Mouse (Mus musculus) natural killer cell, adult 2 months (primary cell): ENCODE results near the gene Scn11a.
A peak's percentile ranks its signal among the peaks of the same experiment; 100 is the strongest.

Experiments
- DNase-seq, 2 experiments: peaks; one replicate each; pipeline ENCODE4 v3.0.0; 2022; ENCODE audit warnings: low spot score in 2 of 2

Gene Scn11a

DNA sequence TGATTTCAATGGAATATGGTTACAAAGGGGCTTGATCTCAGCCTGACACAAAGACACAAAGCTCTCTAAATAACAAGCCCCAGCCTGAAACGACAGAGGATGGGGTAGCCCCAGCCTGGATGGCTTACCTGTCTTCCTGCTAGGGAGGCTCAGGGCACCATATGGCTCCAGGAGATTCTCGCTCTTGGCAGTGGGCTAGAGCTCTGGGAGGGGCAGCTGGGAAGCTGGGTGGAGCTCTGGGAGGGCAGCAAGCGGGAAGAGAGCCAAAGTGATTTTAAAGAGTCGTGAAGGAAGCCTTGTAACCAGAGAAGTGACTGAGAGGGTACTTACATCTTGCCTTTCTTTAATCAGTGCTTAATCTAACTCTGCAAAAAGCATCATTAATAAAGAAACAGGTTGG, at the start of gene Scn11a:
Gene Scn11a (minus strand): TSS at position 160 of the 400 bp plus-strand sequence.
- no peak for DNase-seq

DNA sequence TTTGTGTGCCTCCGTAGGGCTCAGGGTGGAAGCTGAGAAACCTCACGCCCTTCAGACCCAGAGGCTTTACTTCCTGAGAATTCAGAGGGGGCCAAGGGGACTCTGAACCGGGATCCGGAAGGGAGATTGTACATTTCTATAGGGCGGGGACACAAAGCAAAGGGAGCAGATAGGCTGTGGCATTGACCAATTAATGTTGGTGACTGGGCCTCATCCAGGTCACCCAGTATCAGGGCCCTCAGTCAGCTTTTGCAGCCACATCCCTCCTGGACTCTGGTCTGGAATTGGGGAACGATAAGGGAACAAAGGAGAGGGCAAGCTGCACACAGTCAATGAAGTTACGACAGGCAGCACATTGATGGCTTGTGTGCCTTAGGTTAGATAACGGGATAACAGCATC, 28.9 kb upstream of the Scn11a start:
- no peak for DNase-seq

DNA sequence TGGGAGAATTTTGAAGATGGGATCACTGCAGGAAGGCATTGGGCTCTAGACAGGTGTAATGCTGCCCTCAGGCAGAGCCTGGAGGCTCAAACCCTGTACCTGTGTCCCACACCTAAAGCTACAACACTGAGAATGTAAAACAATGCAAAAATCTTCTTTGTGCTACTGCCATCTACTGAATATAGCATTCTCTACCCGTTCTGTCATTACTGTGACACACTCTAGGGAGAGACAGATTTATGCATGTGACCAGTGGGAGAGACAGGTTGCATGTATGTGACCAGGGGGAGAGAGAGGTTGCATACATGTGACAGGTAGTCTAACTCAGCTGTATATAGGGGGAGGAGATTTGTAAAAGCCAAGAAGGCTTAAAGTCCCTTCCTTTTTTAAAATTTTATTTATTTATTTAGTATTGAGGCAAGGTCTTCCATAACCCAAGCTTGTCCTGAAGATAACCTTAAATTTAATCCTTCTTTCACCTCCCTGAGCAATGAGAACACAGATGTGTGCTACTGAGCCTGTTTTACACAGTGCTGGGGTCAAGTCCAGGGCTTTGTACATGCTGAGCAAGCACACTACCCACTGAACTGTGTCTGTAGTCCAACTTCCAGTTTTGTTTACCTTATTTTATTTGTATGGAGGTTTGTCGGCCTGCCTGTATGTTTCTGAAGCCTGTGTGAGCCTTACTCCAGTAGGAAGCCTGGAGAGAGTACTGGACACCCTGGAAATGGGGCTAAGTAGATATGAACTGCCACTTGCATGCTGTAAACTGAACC, 28.0 kb upstream of the Scn11a start:
- DNase-seq = no peak

DNA sequence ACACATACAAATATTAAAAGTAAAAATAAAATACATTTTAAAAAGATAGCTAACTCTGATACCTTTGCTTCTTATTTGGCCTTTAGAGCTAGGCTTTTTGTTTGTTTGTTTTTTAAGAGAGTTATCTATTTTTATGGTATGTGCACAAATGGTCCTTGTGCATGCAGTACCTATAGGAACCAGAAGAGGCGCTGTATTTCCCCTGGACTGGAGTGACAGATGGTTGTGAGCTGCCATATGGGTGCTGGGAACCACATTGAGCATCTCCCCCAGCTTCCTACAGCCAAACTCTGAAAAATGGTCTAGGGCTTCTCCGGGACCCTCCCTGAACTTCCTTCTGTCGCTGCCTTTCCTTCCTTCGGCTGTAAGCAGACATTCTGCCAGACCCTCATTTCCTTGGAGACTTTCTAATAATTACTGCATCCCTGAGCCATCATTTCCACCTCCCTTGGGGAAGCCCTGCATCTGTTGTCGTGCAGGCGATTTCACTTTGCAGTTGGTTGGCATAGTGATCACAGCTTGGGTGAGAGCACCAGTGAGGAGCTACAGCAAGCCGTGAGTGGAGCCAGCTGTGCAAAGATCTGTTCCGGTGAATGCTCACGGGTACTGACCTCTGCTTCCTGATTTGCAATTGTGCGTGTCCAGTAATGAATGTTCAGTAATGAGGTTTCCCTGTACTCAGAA, 27.2 kb upstream of the Scn11a start:
- no peak for DNase-seq

DNA sequence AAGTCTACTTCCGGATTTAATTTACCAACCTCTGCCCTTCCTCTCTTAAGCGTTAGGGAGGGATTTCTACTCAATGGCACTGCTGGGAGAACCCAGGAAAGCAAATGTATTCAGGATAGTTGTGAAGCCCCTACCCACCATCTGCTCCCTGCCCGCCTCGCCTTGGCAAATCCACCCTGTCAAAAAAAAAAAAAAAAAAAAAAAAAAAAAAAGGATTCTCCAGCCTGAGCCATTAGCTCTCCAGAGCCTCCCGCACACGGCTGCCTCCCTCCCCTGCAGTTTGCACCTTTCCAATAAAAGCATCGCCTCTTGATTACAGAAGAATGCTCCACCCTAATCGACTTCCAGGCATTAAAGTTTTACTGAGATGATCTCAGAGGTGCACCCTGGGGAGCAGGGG, 24.0 kb upstream of the Scn11a start:
- no peak for DNase-seq

DNA sequence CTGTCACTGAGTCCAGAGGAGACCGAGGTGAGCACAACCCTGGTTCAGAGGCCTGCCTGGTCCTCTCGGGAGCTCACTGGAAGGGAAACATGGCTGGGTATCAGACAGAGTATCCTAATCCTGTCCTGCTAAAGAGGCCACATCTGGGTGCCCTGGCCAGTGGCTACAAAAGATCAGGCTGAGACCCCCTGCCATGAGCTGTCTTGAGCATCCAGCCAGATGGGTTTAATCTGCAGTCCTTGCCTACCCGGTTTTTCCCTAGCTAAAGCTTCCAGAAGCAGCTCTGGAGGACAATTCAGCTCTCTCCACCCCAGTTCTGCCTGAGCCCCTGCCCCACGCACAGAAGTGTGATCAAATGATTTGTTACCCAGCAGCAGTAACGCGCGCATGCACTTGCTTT, 23.4 kb upstream of the Scn11a start:
- no peak for DNase-seq

DNA sequence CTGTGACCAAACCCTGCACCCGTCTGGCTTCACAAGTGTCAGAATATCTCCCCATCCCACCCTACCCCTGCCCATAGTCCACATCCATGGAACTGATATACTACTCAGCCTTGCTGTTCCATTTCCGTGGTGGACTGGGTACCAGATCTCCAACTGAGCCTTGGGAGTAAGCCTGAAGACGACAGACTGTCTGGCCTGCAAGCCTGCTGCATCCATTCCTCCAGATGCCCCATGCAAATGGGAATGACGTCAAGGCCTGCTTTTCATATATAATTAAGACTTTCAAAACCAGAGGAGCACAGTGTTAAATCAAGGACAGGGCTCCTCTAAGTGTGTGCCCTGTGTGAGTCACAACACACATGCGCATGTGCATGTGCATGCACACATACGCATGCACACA, 21.9 kb upstream of the Scn11a start:
- DNase-seq = no peak

DNA sequence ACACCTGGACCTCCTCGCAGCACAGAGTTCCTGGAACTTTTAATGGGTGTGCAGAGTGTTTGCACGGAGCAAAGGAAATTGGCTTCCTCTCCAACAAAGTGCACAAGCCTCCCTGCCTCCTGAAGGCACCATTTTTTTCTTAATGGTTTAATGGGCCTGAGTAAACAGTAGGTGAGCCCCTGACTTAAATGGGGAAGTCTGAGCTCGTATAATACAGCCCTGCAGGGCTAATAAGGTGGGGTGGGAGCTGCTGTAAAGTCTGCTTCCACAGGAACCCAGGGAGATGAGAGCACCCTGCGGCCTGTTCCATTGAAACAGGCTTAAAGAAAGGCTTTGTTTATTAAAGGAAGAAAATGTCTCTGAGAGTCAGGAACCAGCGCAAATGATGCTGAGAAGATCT, 19.5 kb upstream of the Scn11a start:
- DNase-seq = no peak

DNA sequence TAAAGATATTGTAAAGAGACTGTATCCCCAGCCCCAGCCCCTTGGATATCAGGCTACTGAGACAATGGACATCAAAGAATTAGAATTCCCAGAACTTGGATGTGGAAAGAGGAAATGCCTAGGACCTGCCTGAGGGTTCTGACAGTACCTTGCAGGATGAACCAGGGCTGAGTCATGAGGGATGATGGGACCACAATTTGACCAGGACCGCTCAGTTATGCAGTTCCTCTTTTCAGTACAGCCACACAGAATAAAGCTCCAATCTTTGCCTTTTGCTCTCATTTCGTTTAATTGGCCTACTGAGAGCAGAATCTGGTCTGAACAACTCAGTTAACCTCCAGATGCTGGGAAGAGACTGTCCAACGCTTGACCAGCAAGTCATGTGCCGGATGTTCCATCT, 18.3 kb upstream of the Scn11a start:
- DNase-seq = no peak

DNA sequence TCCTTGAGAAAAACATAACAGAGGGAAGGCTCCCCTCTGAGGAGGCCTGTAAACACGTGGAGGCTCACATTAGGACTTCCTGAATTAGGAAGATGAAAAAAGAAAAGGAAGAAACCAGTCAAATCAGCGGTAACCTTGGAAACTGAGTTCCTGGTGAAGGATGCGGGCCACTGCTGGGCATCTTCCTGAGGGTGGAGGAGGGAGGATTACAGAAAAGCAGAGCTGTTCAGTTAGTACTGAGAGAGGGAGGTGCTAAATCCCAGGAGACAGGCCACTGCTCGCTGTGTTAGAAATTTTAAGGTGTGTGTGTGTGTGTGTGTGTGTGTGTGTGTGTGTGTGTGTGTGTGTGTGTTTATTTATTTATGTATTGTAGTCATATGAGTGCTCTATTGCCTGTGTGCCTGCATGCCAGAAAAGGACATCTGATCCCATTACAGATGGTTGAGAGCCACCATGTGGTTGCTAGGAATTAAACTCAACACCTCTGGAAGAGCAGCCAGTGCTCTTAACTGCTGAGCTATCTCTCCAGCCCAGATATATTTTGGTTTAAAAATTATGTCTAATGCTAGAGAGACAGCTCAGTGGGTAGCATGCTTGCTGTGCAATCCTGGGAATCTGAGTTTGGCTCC, 17.4 kb upstream of the Scn11a start:
- DNase-seq = no peak

DNA sequence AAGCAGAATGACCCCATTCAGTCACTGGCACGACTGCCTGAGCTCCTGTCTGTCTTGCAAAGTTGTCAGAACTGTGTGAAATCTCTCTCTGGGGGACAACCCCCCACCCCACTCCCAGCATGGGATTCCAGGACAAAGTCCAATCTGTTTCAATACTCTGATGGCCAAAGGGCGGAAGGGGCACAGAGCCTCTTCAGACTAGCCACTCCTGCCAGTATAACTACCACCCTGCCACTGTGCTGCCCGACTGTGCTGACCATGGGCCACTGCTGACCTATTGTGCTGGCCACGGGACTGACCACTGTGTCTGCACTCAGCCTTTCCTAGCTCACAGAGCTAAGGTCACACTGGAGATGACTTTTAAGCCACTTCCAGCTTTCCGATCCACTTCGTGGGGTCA, 16.8 kb upstream of the Scn11a start:
- DNase-seq = no peak

DNA sequence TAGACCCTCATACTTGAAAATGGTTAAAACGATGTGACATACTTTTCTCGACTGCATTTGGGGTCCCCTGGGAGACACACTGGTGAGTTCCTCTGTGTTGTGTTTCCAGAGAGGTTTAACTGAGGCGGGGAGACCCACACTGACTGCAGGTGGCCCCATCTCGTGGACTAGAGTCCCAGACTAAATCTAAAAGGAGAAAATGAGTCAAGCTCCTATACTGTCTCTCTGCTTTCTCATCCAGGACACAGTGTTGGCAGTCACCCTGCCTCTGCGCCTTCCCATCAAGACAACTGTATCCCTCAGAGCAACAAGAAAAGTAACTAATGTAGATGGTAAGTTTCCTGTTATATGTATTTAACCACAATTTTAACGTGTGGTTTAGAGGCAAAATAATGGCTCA, 15.9 kb upstream of the Scn11a start:
- no peak for DNase-seq

DNA sequence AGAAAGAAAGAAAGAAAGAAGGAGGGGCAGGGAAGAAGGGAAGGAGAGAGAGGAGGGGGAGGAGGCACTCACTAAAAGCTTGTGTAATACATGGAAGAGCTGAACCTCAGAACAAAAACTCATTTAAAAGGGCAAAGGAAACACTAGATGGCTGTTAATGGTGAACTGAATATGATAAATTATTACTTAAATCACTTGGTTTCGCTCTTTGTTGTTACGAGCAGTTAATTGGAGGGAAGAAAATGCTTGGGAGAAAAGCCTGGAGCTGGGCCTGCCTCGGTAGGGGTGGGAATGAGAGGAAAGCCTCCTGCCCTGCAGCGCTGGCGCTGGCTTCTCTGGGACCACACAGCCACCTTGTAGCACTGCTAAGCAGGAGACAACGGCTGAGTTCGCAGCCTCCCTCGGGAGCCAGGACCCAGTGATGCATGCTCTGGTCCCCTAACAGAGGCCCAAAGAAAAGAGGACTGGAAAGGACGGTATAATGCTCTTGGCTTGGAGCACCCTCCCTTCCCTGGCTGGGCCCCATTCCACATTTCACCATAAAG, 10.4 kb upstream of the Scn11a start:
- DNase-seq = no peak

DNA sequence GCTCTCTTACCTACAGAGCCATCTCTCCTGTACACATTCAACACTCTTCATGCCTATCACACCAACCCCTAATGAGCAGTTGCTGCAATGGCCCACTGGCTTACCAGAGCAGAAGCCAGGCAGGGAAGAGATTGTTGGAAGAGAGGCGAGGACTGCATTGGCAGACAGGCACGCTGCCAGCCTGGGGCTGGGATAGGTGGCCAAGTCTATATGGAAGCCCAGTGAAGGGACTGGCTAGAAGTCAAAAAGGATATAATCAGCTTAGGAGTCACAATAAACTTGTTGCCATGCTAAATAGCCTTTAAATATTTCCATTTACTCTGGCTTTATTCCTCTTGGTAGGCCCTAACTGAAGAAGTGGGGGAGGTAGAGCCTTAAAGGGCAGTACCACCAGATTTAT, 5.7 kb upstream of the Scn11a start:
- no peak for DNase-seq

DNA sequence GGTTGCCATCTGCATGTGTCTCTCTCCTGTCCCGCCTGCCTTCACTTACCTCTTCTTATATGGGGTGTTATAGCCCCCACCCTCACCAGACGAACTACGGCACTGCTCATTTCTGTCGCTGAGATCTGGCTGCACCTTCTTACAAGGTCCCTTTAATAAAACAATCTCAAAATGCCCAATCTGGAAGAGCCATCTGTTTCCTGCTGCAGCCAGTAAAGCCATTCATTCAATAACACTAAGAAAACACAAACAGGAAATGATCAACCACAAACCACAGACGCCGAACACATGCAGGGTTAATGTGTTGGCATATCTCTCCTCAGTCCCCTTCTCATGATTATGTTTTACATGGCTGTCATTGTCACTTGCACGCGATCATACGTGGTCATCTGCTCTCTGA, 1.5 kb downstream of the Scn11a start:
- DNase-seq = peak in 1 of 2 experiments; percentile 6

DNA sequence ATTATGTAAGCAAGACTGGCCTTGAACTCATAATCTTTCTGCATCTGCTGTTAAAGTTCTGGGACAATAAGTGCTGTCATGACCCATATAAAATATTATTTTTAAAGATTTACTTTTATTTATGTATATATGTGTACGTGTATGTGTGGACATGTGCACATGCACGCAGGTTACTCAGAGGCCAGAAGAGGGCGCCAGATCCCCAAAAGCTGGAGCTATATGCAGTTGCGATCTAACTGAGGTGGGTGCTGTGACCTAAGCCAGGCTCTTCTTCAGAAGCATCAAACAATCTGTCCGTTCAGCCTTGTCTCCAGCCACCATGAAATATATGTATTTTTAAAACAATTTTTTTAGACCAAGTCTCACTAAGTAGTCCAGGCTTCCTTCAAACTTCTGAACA, 11.6 kb downstream of the Scn11a start:
- DNase-seq = no peak

DNA sequence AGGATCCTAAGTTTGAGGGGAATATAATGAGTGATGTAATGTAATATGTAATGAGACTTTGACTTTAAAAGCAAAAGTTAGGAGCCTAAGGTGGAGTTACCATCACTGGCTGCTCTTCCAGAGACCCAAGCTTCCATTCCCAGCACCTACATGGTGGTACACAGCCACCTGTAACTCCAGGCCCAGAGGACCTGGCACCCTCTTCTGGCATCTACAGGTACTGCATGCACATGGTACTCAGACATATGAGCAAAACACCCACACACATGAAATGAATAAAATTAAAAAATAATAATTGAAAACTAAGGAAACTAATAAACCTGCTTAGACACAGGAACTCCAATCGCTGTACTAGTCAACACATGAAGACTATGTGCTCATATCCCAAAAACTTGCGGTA, 18.8 kb downstream of the Scn11a start:
- DNase-seq = no peak

DNA sequence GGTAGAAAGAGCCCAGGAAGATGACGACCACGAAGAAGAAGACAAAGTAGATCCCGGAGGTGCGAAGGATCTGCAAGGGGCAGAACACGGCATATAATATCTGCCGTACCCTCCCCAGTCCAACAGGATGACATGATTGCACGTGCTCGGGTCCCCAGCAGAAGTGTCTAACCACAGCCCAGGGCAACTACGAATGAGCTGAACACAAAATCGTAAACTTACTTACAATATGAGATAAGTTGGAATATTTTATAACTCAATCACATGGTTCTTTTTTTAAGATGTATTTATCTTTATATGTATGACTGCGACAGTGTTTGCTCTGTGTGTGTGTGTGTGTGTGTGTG, 20.8 kb downstream of the Scn11a start:
- no peak for DNase-seq

DNA sequence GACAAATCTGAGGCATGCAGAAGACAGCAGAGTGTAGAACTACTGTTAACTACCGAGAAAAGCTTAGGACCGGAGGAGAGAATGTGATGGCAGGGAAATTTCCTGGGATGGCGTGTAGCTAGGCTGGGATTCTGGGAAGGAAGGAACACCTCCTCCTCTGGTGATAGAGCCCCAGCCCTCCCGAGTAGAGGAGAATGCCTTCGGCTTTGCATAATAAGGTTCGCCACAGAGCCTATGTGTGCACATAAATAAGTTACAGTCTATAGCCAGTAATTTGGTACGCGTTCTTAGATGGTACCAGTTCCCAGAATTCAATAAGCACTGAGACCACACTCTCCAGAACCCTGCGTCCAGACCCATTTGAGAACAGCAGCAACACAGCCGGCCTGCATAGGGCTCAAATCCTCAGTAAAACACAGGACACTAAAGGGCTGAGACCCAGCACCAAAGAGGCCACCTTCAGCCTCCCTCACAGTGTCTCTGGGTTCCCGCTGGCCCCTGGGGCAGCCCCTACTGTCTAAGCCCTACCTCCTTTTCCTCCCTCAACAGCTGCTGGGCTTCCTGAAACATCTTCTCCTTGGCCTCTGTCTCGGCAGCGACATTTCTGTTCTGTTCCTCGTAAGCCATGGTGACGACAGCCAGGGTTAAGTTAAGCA, 21.3 kb downstream of the Scn11a start:
- DNase-seq = no peak

DNA sequence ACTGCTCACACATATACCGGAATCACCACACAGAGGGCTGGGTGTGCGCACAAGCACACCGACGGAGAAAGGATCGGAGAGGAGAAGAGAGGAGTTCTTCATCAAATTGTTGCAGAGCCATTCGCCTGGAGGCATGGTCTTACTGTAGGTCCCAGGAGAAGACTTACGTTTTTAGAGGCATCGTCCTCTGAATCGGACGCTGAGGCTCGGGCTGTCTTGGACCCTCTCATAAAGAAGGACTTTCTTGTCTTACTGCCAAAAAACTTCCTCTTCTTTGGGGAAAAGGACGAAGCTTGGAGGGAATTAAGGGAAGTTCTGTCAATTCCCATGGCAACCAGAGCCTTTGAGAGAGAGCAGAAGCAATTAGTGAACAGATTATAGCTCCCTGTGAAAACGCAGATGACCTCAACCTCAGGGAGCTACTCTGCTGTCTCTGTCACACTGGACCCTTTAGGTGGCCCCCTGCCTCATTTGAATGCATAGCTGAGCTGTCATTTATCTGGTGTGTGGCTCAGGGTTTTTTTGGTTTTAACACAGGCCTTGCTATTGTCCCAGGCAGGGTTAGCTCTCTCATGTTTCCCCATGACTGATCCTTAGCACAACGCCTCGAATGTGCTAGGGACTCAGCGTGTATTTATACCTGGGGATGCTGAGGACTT, 22.0 kb downstream of the Scn11a start:
- no peak for DNase-seq

DNA sequence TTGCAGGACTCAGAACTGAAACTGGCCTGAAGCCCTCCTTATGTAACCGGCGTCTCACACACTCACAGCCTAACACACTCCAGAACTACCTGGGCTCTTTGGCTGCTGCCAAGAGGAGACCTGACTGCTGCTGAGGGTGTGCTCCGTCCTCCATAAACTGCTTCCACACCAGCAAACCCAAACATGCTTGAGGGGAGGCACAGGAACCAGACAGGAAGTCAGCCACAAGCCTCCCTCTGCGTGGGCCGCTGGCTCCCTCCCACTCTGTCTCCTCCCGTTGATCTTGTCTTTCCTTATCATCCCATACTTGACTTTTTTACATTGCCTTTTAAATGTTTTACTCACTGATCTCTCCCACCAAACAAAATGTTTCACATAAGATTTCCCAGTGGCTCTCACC, 23.8 kb downstream of the Scn11a start:
- no peak for DNase-seq

DNA sequence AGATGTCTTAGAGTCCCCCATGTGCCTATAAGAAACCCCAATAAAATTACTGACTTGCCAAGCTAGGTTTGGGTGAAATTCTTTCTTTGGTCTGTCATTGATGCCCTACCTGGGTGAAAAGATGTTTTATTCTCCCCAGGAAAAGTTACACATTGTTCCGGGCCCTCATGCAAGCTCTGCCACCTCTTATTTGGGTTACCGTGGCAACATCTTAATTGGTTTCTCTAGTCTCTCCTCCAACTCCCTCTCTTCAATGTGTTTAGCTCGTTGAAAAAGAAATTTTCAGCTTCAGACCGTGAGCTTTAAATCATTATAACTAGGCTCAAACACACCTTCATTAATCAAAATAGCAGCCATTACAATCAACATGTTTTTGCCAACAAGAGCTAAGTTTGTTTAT, 28.5 kb downstream of the Scn11a start:
- DNase-seq = no peak
